Mouse (Mus musculus) adrenal gland, postnatal 4 days (tissue): ENCODE results near the gene Gtf3c1. TPM values are rescaled to one million over a fixed set of nuclear protein-coding genes. Genes with fewer than 3 reads are reported as not detected.

ENCODE experiments used
- DNase-seq, 2 experiments: peaks; one replicate each; pipeline ENCODE4 v3.0.0; 2021 to 2022; ENCODE audit warnings: low spot score in 2 of 2, mixed read lengths in 2 of 2
- total RNA-seq, 2 experiments: library from RNA; stranded (reverse); gene quantifications; 2 replicates each; pipeline ENCODE4 v1.2.3; 2021

Gtf3c1 gene
- total RNA-seq, 2 experiments from 2014 or later = 74.6 to 78.3 TPM

GRCm38 (mm10) chr7:125622741-125623685, 84.6 kb downstream of the Gtf3c1 start:
- no peak for DNase-seq

DNA sequence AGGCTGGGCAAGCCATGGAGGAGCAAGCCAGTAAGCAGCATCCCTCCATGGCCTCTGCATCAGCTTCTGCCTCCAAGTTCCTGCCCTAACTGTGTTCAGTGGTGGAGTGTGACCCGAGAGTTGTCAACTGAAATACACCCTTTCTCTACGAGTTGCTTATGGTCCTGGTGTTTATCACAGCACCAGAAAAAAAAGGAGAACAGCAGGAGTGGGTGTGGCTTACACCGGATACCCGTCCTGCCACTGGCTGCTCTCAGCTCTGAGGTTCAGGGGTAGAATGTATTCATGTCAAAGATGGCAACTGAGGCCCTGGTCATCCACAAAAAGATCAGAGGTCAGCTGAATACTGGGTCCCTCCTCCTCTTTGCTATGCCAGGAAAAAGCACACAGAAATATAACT, 87.5 kb downstream of the Gtf3c1 start:
- no peak for DNase-seq

GRCm38 (mm10) chr7:125618016-125618415, 89.6 kb downstream of the Gtf3c1 start:
- no peak for DNase-seq

DNA sequence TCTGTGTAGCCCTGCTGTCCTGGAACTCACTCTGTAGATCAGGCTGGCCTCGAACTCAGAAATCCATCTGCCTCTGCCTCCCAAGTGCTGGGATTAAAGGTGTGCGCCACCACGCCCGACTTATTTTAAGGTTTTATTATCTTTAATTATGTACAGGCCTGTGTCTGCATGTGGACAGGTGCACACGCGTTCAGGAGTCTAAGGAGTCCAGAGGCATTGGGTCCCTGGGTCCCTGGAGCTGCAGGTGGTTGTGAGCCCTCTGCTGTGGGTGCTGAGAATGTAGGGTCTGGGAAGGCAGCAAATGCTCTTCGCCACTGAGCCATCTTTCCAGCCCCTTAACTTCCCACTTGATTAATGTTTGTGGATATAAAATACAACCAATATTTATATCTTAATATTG, 92.1 kb downstream of the Gtf3c1 start:
- DNase-seq = no peak

DNA sequence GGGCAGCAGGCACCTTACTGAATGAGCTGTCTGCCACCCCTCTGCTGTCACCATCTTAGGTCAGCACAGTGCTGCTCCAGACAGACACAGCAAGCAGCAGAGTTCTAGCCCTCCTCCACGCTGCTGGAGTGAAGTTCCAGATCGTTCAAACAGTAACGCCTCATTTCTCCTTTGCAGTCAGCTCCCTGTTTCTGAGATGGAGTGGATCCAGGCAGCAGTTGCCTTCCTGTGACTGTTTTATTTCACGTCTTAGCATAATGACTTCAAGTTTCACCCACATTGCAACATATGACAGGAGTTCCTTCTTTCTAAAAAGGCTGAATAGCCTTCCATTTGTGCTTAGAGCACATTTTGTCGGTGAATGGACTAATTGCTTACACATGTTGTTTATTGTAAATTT, 94.0 kb downstream of the Gtf3c1 start:
- DNase-seq = no peak

GRCm38 (mm10) chr7:125608183-125608688, 99.3 kb downstream of the Gtf3c1 start:
- no peak for DNase-seq

GRCm38 (mm10) chr7:125607384-125608182, 100.0 kb downstream of the Gtf3c1 start:
- no peak for DNase-seq

GRCm38 (mm10) chr7:125606265-125607164, 101.1 kb downstream of the Gtf3c1 start:
- no peak for DNase-seq

DNA sequence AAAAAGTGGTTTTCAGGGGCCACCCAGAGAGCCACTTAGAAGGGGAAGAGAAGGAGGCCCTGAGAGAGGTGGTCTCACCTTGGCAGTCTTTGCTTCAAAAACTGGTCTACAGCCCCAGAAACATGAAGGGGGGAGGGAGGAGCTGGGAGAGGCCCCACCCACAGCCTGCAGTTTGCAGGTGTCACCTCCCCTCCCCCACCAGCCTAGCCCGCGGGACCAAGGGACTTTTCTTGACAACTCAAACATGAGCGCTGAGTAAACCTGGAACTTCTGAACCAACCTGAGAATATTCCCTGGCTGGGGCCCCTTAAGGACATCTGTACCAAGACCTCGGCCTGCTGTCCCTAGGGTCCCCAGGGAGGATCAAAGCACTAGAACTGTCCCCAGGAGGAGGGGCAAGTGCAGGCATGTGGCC, 101.8 kb downstream of the Gtf3c1 start:
- no peak for DNase-seq

DNA sequence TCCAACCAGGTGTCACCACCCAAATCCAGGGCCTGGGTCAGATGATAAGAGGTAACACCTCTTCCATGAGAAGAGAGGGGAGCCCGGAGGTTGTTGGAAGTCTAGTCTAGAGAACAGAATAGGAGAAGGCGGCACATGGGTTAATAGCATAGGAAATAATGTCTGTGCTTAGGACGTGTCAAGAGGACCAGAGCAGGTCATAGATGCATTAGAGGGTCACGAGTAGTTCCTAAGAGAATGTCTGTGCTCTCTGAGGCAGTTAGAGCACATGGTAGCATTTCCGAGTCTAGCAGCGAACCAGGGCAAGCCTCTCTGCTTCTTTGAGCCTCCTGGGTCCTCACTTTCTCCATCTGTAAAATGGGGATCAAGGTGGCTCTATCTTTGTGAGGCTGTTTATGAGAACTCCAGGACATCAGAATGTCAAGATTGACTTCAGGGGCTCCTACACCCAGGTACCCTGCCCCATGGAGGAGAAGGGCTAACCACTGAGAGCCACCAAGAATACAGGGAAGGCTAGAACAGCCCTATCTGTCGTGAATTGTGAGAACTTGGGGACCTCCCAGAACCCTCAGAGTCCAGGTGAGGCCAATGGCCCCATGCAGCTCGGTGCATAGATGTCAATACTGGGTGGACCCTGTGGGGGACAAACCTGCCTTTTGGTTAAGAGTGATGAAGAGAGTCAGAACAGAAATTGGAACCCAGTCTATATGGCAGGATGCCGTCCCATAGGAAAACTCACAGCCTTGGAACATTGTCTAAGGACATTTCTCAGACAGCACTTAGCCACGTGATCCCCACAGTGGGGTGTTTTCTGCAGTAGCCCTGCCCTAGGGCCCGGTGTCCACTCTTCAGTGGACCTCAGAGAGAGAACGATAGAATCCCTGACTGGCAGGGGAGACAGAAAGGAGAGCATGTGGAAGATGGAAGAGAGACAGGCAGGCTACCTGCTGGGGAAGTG, 102.9 kb downstream of the Gtf3c1 start:
- DNase-seq = no peak

DNA sequence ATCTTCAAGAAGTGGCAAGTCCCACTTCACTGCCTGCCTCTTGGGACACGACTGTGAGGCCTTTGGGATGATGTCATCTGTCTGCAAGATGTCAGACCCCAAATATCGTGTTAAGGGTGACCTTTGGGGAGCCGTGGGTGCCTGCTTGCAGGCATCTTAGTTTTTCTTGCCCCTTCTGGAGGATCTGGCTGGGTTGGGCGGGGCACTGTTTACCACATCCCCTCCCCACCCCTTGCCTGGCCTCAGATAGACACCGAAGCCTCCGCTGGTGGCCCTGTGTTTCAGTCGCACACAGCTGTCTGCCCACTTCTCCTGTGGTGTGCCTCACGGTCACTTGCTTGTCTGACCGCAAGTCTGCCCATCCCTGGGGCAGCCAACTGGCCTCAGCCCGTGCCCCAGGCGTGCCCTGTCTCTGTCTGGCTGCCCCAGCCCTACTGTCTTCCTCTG, 104.4 kb downstream of the Gtf3c1 start, which contains the start of gene Il21r:
TSS of gene Il21r (plus strand) at position 245 of the 447 bp plus-strand sequence.
- DNase-seq = no peak

- DNase-seq = no peak
These were observed 105.6 kb downstream of the Gtf3c1 start for GRCm38 (mm10) chr7:125601821-125602448.

GRCm38 (mm10) chr7:125601280-125601670, 106.3 kb downstream of the Gtf3c1 start:
- no peak for DNase-seq

GRCm38 (mm10) chr7:125600612-125601279, 106.8 kb downstream of the Gtf3c1 start:
- DNase-seq = no peak

- DNase-seq = no peak
These were observed 107.4 kb downstream of the Gtf3c1 start for GRCm38 (mm10) chr7:125600136-125600535.

DNA sequence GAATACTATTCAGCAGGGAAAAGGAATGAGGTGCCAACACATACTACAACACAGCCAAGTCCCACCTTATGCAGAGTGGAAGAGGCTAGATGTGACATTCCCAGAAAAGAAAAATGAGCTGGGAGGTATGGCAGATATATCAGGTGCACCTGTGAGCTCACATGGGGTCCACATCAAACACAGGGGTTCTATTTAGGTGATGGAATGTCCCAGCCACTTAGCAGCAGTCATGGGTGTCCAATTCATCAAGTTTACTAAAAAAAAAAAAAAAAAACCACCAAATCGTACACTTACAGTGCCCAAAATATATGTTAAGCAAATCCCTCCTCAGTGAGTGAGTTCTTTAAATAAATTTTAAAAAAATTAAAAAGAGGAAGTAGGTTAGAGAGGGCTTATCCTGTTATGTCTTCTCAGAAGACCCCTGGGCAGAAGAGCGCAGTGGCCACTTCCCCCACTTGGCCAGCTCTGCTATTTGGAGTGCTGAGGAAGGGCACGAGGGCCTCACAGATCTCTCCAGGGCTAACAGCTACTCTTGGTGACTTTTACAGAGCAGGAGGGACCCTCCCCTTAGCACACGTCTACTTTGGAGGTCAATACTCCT, 108.1 kb downstream of the Gtf3c1 start:
- DNase-seq = no peak

DNA sequence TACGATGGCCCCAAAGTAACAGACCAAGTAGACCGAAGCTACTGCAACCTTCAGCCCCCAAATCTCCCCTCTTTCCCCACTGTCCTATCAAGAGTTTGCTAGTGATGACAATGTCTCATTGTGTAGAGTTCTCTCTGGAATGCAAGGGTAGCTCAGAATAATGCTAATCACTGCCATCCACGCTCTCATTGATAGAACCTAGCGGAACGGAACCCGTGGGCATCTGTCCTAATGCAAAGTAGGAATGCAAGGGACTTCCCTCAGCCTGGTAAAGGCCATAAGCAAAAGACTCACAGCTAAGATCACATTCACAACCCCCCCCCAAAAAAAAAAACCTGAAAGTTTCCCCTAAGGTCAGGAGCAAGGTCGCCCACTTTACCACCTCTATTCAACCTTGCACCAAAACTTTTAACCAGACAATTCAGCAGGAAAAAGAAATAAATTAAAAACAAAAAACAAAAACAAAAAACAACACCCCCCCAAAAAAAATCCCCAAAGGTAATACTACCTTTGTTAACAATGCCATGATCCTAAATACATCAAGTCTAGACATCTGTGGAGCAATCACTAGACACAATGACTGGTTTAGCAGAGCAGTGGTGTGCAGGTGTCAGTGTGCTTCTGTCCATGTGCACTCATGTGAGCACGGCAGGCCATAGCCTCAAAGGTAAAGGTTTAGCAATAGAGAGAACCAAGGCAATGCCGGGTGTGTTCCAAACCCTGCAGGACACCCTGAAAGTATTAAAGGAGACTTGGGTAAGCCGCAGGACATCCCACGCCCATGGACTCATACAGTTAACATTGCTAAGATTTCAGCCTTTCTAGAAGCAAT, 109.8 kb downstream of the Gtf3c1 start:
- no peak for DNase-seq
